Mouse (Mus musculus): ENCODE results near the gene Espnl. TPM values are rescaled to one million over a fixed set of nuclear protein-coding genes. Genes with fewer than 3 reads are reported as not detected.

The Espnl gene
- polyA plus RNA-seq, 1 experiment from 2014 or later: 0.10 TPM

GRCm38 (mm10) chr1:91381091-91381471 is 59.2 kb downstream of the Espnl start:
- ATAC-seq (replicated peaks; ENCODE audit: low FRiP score) (no peak), DNase-seq (ENCODE audit: low spot score) (no peak)
- H3K9ac ChIP-seq (ENCODE audit: low read depth, low read length): no peak overlapping the region
- peaks cover 61% of the 10 kb centered on the region for H3K36me3 ChIP-seq (ENCODE audit: control insufficient read depth, insufficient read depth, low read length)
- H3K27ac ChIP-seq (ENCODE audit: low read depth, low read length): no peak overlapping the region
- no peaks in the 10 kb centered on the region for H3K9me3 ChIP-seq (ENCODE audit: control insufficient read depth, low read length)
- 93% methylated on average over 4 of the region's 4 CpGs for WGBS
- no peaks in the 10 kb centered on the region for H3K27me3 ChIP-seq (replicated peaks; ENCODE audit: control insufficient read depth, insufficient read depth, low read length)
- H3K4me2 ChIP-seq: no peak overlapping the region
- no peaks in the 10 kb centered on the region for H3K4me1 ChIP-seq (replicated peaks; ENCODE audit: control insufficient read depth, insufficient read depth, low read length)
- H3K4me3 ChIP-seq (ENCODE audit: low read depth, low read length): no peak overlapping the region

GRCm38 (mm10) chr1:91390369-91390768 is 68.5 kb downstream of the Espnl start:
- Histone ChIP-seq H3K27me3 (replicated peaks; ENCODE audit: control insufficient read depth, insufficient read depth, low read length) (no peaks in the 10 kb centered on the region), H3K4me1 (replicated peaks; ENCODE audit: control insufficient read depth, insufficient read depth, low read length) (no peaks in the 10 kb centered on the region), H3K4me3 (ENCODE audit: low read depth, low read length) (no peak overlapping the region), H3K4me2 (no peak overlapping the region), H3K9ac (ENCODE audit: low read depth, low read length) (no peak overlapping the region), H3K36me3 (ENCODE audit: control insufficient read depth, insufficient read depth, low read length) (peaks cover 44% of the 10 kb centered on the region), H3K27ac (ENCODE audit: low read depth, low read length) (no peak overlapping the region), H3K9me3 (ENCODE audit: control insufficient read depth, low read length) (no peaks in the 10 kb centered on the region)
- DNase-seq (ENCODE audit: low spot score) (no peak), ATAC-seq (replicated peaks; ENCODE audit: low FRiP score) (no peak)
- WGBS: 91% methylated on average over 5 of the region's 5 CpGs

- Histone ChIP-seq H3K4me2 (peak overlapping the region; percentile 90), H3K36me3 (ENCODE audit: control insufficient read depth, insufficient read depth, low read length) (peaks cover 18% of the 10 kb centered on the region; the same call in 1 of the 2 replicates), H3K27me3 (replicated peaks; ENCODE audit: control insufficient read depth, insufficient read depth, low read length) (no peaks in the 10 kb centered on the region), H3K9ac (ENCODE audit: low read depth, low read length) (peak overlapping the region; percentile 90), H3K4me1 (replicated peaks; ENCODE audit: control insufficient read depth, insufficient read depth, low read length) (peaks cover 12% of the 10 kb centered on the region; the same call in 1 of the 2 replicates), H3K4me3 (ENCODE audit: low read depth, low read length) (peak overlapping the region; percentile 84), H3K9me3 (ENCODE audit: control insufficient read depth, low read length) (no peaks in the 10 kb centered on the region), H3K27ac (ENCODE audit: low read depth, low read length) (peak overlapping the region; percentile 89)
- 1% methylated on average over 12 of the region's 12 CpGs for WGBS
- ATAC-seq (replicated peaks; ENCODE audit: low FRiP score) (no peak), DNase-seq (ENCODE audit: low spot score) (no peak)
These were observed 76.0 kb downstream of the Espnl start for GRCm38 (mm10) chr1:91397927-91398259.

Other genes with a start within 250 kb of the Espnl start
- gene Rbm44, start 177.0 kb upstream of the Espnl start, polyA plus RNA-seq (2014; fragmentation: Nextera tagmentation; extraction: Ambion mirVana): 2.4 TPM in 2 replicates
- gene Ramp1, start 142.3 kb upstream of the Espnl start, polyA plus RNA-seq (2014; fragmentation: Nextera tagmentation; extraction: Ambion mirVana): 3.5 and 4.0 TPM in 2 replicates
- 78.5 and 81.4 TPM in 2 replicates for gene Ube2f, start 71.8 kb upstream of the Espnl start, polyA plus RNA-seq (2014; fragmentation: Nextera tagmentation; extraction: Ambion mirVana)
- gene Scly, start 23.7 kb upstream of the Espnl start, polyA plus RNA-seq (2014; fragmentation: Nextera tagmentation; extraction: Ambion mirVana): 36.9 and 37.0 TPM in 2 replicates
- gene Klhl30, start 28.9 kb downstream of the Espnl start, polyA plus RNA-seq (2014; fragmentation: Nextera tagmentation; extraction: Ambion mirVana): 0.17 and 0.64 TPM in 2 replicates
- 3.1 and 4.1 TPM in 2 replicates for gene Erfe, start 44.4 kb downstream of the Espnl start, polyA plus RNA-seq (2014; fragmentation: Nextera tagmentation; extraction: Ambion mirVana)
- gene Ilkap, start 76.7 kb downstream of the Espnl start, polyA plus RNA-seq (2014; fragmentation: Nextera tagmentation; extraction: Ambion mirVana): 159 and 168 TPM in 2 replicates
- 50.8 and 51.8 TPM in 2 replicates for gene Hes6, start 92.0 kb downstream of the Espnl start, polyA plus RNA-seq (2014; fragmentation: Nextera tagmentation; extraction: Ambion mirVana)
- 4.5 and 6.8 TPM in 2 replicates for gene Per2, start 137.2 kb downstream of the Espnl start, polyA plus RNA-seq (2014; fragmentation: Nextera tagmentation; extraction: Ambion mirVana)
- 4.4 TPM in 2 replicates for gene Traf3ip1, start 172.6 kb downstream of the Espnl start, polyA plus RNA-seq (2014; fragmentation: Nextera tagmentation; extraction: Ambion mirVana)
- 12.2 and 13.4 TPM in 2 replicates for gene Asb1, start 218.5 kb downstream of the Espnl start, polyA plus RNA-seq (2014; fragmentation: Nextera tagmentation; extraction: Ambion mirVana)

Measured in liver, embryonic 11.5 days (tissue).